Mouse (Mus musculus): ENCODE measurements around the gene Ttc13.

GRCm38 (mm10) chr8:124688899-124689298, 32.9 kb downstream of the Ttc13 start:
- TF ChIP-seq CTCF (IDR thresholded peaks at IDR 0.05; ENCODE audit: low read depth) (no peak), EP300 (IDR thresholded peaks at IDR 0.05; ENCODE audit: low read depth) (no peak)
